Mouse (Mus musculus): Measurements from ENCODE around the gene Gm11492.

Gene Gm11492

GRCm38 (mm10) chr11:87599395-87600089 lies 33.1 kb downstream of the Gm11492 start:
- no peak for DNase-seq (ENCODE audit: low read depth)

GRCm38 (mm10) chr11:87600322-87600853 lies 33.9 kb downstream of the Gm11492 start:
- DNase-seq (ENCODE audit: low read depth) = no peak

GRCm38 (mm10) chr11:87602234-87602633 lies 35.8 kb downstream of the Gm11492 start:
- DNase-seq (ENCODE audit: low read depth) = no peak

- no peak for DNase-seq (ENCODE audit: low read depth)
Measured at GRCm38 (mm10) chr11:87603571-87603970, 37.1 kb downstream of the Gm11492 start.

- DNase-seq (ENCODE audit: low read depth) = no peak
Measured at GRCm38 (mm10) chr11:87609264-87609663, 42.8 kb downstream of the Gm11492 start.

- DNase-seq (ENCODE audit: low read depth) = no peak
Measured at GRCm38 (mm10) chr11:87611547-87611946, 45.1 kb downstream of the Gm11492 start.

GRCm38 (mm10) chr11:87613972-87614371 lies 47.5 kb downstream of the Gm11492 start:
- no peak for DNase-seq (ENCODE audit: low read depth)

GRCm38 (mm10) chr11:87615551-87615950 lies 49.1 kb downstream of the Gm11492 start:
- DNase-seq (ENCODE audit: low read depth) = no peak

GRCm38 (mm10) chr11:87615952-87616351 lies 49.5 kb downstream of the Gm11492 start:
- DNase-seq (ENCODE audit: low read depth) = no peak

- no peak for DNase-seq (ENCODE audit: low read depth)
Measured at GRCm38 (mm10) chr11:87616790-87617474, 50.5 kb downstream of the Gm11492 start, which contains the start of gene Hsf5. Hsf5 (plus strand) TSS chr11:87617164.

- no peak for DNase-seq (ENCODE audit: low read depth)
Measured at GRCm38 (mm10) chr11:87617606-87618005, 51.2 kb downstream of the Gm11492 start.
